Mouse (Mus musculus) kidney, adult 2 months (tissue): ENCODE data around the gene Fam78b.

ENCODE experiments used
- CTCF ChIP-seq: fragments of 200-500 bp; conservative IDR thresholded peaks from 2 replicates; pipeline ENCODE4 v1.5.1; 2011; ENCODE audit warnings: low read depth, mild to moderate bottlenecking, control low read depth, low read length, moderate library complexity, mixed read lengths; ENCODE audit not compliant: insufficient read depth, insufficient read length
- POLR2A ChIP-seq: fragments of 200-500 bp; IDR thresholded peaks from one replicate; pipeline ENCODE4 v1.6.1; 2011; ENCODE audit warnings: low read depth, low read length, control low read depth

- TF ChIP-seq CTCF: no peak
- no peak for TF ChIP-seq POLR2A
These were observed 78.3 kb downstream of the Fam78b start for GRCm38 (mm10) chr1:167079476-167079875.
